Mouse (Mus musculus): Measurements from ENCODE around the gene Tmem150a.

DNA sequence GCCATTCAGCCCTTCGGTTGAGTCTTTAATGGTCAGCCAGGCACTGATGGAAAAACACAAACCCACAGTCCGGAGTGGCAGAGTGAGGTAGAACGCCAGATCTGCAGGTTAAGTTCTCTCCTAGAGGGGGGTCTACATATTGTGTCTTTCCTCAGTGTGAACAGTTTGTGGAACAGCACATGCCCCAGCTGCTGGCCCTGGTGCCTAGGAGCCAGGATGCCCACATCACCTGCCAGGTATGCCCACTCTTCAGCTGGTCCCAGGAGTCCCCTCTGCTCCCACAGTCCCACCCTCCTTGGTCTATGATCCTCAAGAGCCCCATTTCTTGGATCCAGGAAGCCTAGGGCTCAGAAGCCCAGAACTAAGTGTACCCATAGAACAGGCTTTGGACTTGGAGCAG, 43.0 kb upstream of the Tmem150a start:
- TF ChIP-seq CTCF (IDR thresholded peaks at IDR 0.05; ENCODE audit: control insufficient read depth, insufficient read depth, insufficient replicate concordance, low read depth, low read length): no peak
- TF ChIP-seq POLR2A (IDR thresholded peaks at IDR 0.05; ENCODE audit: control insufficient read depth, low read depth, low read length): no peak

Measured in testis, adult 2 months (tissue).